Mouse (Mus musculus) spleen, adult 2 months (tissue): ENCODE results near the gene Psmd1.

Source experiments
- CTCF ChIP-seq: fragments of 200-500 bp; IDR thresholded peaks from 2 replicates; pipeline ENCODE4 v1.5.1; 2011; ENCODE audit warnings: mild to moderate bottlenecking, inconsistent platforms; ENCODE audit not compliant: insufficient read depth, insufficient read length, insufficient replicate concordance; ENCODE audit errors: extremely low read depth
- POLR2A ChIP-seq: fragments of 200-500 bp; IDR thresholded peaks from 2 replicates; pipeline ENCODE4 v1.6.1; 2011; ENCODE audit warnings: low read depth, low read length, inconsistent platforms

DNA sequence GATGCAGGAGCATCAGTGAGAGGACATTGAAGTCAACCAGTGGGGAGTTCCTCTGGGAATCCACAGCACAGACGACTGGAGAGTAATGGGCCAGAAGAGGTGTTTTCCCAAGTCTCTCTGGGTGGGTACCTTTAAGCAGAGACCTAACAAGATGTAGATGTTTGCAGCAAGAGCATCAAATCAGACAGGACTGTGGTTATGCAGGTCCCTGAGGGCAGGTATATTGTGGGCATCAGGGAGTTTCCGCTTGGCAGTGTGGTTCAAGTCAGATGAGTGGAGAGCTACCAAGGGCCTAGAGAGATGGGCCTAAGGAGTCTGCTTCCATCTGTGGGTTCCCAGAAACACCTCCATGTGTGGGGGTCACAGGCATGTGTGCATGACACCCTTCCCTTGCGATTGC is 91.9 kb downstream of the Psmd1 start:
- TF ChIP-seq CTCF: no peak
- no peak for TF ChIP-seq POLR2A
